Mouse (Mus musculus) cerebellum, adult 11-12 months (tissue): ENCODE measurements at regions not wholly inside any gene's neighbourhood (a gene's known extent, or its start where the extent isn't known, plus 50 kb on each side); places are given as distances from the start of the nearest gene placed in this dataset.

Experiments
- DNase-seq: peaks from one replicate; pipeline ENCODE4 v3.0.0; 2022

DNA sequence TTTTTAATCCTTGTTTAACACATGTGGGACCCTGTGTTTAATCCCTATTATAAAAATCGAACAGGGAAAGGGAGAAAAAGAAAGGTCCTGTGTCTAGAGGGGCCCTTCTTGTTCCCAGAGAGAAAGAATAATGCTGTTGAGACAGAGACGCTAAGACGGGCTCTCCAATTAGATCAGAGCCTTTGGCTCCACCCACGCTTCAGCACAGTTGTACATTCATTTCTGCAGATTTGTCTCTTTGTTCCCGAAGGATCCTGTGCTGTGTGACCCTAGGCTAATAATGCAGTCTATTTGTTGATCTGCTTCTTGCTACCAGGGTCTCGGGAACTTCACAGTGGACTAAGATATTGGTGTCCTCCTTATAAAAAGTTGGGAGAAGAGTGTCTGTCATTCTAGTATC, 92.0 kb downstream of the Cdc5l start:
- DNase-seq, result no peak

DNA sequence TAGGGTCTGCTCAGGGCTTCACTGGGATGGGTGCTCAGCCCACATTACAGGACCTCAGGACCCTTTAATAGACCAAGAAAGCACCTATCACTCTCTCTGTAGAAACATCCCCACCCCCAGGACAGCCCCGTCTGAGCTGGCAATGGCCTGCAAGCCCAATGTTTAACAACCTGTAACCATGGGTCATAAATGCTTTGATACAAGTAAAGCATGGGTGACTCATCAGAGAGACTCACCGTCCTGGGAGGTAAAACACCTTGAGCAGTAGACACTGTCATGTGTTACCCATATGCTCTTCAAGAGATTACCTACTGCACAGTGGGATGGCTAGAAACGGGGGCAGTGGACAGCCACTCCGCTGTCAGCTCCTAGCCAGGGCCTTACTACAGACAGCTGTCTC, 92.7 kb downstream of the Cdc5l start:
- no peak for DNase-seq

DNA sequence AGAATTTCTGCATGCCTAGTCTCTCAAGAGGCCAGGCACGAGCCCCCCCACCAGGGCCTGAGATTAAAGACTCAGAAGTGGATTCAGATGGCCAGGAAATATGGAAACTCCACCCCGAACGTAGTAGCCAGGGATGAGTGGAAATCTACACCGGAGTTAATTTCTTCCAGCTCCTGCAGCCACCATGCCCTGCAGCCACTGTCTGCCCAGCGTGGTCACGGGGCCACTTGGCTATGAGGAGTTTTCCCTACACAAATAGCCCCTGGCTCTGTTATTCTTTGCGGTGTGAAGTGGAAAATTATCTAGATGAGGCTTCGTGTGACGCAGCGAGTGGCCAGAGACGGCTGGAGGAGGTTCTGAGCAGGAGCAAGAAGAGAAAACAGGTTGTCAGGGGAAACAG, 94.3 kb downstream of the Cdc5l start:
- no peak for DNase-seq

DNA sequence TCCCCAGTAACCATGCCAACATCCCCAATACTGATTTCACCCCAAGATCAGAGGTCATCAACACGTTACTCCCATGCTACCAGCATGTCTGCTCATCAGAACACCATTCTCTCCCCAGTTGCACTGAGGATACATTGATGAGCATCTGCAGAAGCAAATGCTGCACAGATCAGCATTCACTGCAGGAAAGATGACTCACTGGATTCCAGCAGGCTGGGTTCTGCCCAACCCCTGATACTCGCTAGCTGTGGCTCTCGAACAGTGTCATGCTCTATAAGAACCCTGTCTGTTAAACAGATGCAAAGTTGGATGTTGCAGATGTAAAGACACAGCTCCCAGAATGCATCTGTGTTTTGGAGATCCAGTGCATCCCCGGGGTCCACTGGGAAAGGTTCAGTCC, 95.5 kb downstream of the Cdc5l start:
- DNase-seq, result no peak

DNA sequence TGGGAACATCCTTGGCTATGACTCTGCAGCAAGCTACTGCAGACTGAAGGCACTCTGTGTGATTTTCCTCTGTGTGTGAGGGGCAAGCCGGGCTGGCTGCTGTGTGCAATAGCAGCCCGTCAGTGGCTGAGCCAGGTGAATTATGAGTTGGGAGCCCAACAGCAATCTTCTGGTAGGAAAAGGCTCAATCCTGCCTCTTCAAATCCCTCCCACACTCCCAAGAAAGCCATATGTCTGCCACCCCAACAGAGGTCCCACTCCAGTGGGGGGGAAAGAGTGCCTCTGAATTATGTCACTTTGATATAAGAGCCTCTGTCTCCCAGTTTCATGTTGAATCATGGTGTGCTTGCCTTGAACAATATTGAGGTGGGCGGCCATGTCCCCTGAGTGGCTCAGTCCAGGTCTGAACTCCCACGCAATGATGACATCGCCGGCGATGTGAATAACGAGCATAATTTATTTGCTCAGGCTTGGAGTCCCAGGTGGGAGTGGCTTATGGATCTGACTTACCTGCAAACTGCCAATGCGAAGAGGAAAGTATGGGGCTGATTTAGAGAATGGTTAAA, 97.9 kb downstream of the Cdc5l start:
- DNase-seq, result no peak

DNA sequence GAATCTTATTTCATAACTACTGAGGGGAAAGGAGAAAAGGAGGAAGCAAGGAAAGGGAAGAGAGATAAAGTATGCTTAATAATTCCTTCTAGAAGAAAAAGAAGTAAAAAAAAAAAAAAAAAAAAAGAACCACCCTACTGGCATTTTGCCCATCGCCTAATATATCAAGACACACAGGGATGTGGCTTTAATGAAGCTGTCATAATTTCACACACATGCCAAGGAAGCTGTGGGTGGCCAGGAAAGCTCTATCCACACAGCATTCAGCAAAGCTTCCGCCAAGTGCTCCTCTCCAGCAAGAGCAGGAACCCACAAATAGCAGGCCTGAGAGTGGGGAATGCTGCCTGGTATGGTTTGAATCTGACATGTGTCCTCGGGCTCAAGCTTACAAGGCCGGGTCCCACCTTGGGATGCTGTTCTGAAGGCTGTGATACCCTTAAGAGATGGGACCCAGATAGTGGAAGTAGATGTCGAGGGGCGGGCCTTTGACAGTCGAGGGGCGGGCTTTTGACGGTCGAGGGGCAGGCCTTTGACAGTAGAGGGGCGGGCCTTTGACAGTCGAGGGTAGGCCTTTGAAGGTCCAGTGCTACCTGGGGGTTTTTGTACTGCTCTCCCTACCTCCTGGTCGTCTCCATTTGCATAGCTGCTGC, 98.7 kb downstream of the Cdc5l start:
- no peak for DNase-seq

DNA sequence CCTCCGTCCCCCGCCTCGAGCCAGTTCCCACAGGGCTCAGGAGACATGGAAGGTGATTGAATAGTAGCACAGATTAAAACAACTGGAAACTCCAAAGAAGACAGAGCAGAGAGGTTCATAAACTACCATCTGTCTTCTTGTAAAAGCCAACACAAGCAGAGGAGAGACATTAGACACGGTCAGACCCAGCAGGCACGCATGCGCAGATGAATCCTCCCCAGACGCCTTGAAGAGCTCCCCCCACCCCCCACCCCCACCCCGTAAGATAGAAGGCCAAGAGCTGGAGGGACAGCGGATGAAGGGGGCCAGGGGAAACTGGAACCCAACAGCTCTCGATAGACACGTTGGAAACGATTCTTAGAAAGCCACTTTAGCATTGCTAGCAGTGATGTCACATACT, 101.2 kb downstream of the Cdc5l start:
- no peak for DNase-seq

DNA sequence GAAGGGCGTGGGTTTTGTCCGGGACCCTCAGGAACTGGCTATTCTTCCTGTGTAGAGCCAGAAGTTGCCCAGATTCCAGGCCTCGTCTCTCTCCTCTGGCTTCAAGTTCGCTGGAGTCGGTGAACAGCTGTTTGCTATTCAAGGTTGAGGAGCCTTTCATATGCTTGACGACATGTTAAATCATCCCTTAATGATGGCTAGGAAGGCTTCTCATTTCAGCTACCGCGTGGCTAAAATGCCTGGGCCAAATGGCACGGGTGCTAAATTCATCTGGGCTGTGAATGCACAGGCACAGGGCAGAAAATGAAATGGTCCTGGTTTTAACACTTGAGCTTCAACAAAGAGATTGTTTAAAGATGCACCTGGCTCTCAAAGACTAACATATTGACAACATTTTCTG, 104.3 kb downstream of the Cdc5l start:
- DNase-seq, result no peak

DNA sequence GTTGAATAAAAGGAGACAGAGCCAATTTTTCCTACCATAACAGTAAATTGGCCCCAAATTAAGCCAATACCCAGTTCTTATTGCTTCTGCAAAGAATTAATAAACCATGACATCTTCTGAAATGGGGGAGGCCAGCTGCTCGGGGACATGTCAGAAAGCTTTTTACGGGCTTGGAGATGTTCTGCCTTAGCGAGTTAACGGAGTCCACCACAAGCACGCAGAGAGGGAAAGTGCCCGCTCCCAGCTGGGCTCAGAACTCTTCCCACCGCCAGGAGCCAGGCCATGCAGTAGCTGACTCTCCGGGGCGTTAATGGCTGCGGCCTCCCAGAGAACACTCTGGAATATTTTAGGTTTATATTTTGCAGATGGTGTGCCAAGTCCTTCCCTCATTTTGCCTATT, 106.8 kb downstream of the Cdc5l start:
- no peak for DNase-seq

DNA sequence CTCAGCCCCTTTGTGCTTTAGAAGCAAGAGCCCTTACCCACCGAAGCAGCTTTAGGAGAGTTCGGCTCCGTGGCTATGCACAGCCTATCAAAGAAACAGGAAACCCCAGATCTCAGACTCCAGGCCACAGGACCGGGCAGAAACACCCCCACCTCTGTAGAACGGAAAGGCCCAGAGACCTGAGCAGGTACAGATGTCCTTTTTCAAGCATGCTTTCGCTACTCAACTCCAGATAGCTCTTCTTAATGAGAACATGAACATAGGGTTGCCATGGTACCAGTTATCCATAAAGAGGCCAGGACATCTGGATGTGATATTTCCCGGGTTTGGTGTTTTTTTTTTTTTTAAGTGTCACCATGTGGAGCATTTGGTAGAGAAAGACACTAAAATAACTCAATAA, 107.4 kb downstream of the Cdc5l start:
- no peak for DNase-seq

DNA sequence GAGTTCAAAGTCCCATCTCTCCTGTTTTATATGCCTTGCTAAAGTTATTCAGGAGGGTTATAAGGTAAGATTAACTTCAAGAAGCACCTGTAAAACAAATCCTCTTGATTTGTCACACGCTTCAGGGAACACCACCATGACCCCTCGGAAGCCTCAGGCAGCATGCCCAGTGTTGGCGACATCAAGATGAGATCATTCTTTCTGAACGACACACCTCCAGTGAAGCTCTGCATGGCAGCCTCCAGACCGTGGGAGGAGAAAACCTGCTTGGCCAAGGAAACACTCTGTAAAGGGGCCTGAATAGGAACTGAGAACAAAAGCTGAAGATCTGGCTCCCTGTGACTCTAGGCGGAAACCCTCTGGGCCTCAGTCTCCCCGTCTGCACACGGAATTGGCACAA, 110.7 kb downstream of the Cdc5l start:
- DNase-seq, result no peak

DNA sequence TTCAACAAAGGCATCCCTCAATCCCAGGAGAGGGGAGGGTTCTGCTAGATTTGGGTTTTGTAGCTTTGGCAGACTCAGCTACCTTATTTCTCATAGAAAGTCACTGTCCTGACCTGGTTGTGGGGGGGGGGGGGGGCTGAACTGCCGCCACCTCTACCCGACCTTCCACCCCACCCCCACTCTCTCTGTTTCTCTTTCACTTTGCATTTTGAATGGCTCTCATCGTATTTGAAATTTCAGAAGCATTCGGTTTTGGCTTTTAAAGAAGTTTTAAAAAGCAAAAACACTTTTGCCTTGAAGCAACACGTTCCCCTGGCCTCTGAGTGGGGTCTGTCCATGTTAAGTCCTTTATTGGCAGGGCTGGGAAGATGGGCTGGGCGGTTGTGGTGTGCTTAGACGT, 113.5 kb downstream of the Cdc5l start:
- DNase-seq, result no peak

DNA sequence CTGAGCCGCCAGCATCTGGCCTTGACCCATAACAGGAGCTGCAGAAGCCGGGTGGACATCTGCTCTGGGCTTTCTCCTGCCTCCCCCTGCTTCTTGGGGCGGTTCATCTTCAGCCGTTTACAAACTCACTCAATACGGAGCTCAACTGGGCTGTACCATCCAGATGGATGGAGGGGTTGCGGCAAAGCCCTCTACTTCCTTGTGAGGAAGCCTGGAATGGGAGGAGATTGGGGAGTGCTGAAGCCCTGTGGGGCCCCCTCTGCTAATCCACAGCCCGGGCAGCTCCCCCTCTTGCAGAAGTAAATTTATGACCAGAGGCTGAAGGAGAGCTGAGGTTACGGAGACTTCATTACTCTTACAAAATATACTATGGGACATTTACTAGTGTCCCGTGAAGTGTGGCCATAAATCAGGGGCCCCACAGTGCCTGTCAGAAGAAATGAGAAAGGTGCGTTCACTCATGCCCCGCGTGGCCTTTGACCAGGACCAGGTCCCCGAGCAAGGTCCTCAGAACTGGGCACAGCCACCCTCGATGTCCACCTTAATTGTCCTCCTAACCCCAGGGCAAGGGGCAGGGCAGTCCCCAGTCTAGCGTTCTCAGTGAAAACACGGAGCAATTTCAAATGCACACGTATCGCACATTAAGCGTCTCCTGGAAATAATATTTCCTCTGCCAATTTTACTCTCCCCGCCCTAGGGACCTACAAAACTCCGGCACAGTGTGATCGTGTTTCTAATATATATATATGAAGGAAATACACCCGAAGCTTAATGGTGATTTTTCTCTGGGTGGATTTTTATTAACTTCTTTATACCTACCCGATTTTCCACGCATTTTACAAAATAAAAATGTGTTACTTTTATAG, 115.1 kb downstream of the Cdc5l start:
- DNase-seq, result no peak

DNA sequence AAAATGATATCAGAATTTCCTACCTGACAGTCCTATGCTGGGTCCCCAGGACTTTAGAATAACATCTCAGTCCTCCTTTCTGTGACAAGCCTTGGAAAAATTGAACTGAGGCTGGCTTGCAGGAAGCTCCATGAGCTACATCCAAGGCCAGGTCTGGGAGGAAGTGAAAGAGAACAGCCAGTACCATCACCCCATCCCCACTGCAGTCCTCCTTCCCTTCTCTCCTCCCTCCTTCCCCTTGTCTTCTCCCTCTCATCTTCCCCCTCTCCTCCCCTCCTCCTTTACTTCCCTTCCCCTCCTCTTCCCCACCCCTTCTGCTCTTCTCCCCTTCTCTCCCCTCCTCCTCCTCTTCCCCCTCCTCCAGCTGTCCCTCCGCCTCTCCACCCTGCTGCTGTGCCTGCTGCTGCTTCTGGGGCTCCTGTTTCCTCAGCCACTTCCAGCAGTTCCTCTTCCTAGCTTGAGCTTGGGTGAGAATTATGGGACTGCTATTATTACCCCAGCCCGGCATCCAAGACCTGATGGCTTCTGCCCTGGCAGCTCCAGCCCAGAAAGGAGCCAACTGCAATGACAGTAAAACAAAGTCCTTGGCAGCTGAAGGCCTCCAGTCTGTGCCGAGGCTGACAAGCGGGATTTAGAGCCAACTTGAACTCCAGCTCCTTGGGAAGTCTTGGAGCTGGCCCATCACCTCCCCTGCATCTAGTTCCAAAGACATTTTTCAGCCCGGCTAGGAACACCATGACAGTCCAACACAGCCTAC, 120.8 kb downstream of the Cdc5l start:
- peak; percentile 87 for DNase-seq

DNA sequence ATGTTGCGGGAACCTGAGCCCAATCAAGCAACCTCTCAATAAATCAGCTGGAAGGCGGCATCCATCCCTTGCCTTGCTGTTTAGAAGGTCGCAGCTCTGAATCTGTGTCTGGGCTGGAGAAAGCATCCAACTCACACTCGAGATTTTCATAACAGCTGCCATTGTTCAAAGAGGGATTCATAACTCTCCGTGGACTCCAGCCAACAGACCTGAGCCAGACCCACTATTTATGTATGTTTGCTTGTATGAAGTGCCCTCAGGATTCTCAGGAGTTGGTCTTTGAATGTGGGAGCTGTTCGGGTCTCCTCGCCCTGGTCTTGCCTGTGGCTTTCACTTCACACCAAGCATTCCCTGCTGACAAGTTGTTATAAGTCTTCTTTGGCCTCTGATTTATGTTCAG, 127.0 kb downstream of the Cdc5l start:
- DNase-seq, result no peak

DNA sequence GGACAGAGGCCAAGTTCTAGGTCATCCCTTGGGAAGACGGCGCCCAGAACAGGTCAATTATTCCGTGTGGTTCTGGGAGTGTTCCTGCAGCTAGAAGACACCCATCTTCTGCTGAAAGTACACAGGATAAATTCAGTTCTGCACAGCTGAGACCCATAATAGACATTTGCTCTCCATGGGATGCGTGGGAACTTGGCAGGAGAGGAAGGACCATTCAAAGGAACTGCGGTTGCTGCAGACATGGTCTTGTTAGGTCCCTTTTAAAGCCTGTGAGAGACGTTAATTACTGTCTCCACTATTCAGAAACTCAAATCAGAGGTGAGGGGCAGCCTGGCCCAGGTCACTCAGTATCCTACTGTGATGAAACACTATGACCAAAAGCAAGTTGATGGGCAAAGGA, 130.4 kb downstream of the Cdc5l start:
- no peak for DNase-seq

DNA sequence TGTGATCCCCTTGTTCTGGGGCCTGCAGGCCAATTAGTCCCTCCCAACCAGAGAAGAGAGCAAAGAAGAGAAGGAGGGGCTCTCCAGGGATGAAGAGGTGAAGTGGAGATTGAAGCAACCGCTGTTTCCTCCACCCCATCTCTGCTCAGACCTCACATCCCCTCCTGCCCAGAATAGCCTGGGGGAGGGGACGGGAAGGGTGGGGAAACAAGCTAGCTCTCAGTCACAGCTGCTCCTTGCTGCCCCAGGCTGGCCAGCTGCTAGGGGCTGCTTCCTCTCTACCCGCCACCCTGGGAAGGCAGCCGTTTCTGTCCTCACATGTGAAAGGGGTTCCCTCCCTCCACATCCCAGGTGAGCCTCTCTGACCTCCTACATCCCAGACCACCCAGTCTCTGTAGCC, 135.2 kb downstream of the Cdc5l start:
- DNase-seq, result no peak

DNA sequence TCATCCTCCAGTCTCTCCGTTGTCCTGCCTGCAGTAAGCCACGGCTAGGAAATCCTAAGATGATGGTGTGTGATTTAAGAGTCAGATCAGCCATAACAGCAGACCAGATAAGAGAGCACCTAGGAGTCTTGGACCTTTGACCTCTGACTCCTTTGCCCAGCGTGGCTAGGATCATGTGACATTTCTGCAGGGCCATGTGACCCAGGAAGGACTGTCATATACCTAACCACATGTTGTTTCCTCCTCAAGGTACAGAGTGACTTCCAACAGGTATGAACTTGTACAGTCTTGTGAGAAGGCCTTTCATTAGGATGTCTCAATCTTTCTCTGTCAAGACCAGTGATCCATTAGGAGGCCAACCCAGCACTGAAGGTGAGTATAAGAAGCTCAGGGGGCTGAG, 135.7 kb downstream of the Cdc5l start:
- no peak for DNase-seq

DNA sequence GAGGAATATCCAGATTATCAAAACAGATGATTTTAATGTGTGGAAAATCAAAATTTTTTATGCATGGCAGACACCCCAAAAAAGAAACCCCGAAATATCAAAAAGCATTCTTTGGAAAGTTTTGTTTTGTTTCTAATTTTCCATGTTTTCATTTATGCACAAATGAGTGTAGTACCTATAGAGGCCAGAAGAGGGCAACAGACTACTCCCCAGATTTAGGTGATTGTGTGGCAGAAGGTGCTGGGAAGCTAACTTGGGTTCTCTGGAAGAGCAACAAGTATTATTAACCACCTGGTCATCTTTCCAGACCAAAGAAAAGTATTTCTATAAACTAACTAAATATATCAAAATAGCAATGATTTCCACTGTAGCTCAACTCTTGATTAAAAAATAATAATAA, 137.2 kb downstream of the Cdc5l start:
- DNase-seq, result no peak

DNA sequence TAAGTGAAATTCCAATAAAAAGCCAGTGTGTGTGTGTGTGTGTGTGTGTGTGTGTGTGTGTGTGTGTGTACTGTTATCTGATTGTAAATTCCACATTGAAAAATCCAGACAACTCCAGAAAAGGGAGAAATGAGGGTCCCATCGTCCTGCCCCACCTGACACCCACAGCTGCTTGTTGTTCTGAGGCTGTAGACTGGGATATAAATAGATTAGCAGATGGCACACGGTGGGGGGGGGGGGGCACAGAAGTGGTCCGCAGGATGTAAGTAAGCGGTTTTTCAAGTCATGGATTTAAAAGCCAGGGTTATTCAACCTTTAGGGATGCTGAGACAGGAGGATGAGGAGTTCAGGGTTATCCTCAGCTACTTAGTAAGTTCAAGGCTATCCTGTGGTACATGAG, 138.7 kb downstream of the Cdc5l start:
- DNase-seq, result no peak

DNA sequence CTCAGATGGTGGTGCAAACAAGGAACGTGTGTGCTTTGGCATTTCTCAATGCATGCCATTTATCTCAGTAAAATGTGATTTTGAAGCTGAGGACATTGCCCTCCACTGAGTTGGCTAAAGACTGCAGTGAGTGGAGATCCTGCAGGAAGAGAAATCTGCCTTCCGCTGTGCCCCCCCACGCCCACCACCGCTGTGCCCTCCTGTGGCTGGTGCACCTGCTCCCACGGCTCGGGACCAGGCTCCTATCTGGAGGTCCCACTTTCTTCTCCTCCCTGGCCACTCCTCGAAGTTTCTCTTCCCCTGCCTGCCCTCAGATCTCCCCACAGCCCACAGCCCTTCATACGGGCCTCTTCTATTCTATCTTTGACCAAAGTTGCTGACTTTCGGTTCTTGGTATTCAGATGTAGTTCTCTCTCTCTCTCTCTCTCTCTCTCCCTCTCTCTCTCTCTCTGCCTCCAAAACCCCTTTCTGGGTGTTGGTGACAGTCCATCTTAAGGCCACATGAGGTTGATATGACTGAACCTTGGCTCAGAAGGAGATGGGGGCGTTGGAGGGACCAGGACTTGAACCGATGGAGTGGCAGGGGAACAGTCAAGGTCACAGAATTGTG, 139.2 kb downstream of the Cdc5l start:
- no peak for DNase-seq

DNA sequence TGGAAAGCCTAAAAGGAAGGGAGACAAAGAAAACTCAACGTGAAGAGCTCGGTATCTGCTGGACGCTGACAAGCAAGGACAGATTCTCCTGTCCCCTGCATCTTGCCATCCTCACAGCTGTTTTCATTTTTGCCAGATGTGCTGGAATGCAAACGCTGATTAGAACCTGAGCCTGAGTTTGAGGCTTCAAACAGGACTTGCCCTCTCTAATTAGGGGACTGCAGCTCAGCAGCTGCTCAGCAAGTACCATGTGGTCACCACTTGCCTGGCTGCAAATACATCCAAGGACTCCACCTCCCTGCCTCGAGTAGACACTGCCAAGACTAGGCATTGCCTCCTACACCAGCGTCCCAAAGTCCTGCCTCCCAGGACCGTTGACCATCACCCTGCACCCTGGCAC, 140.7 kb downstream of the Cdc5l start:
- DNase-seq, result no peak

DNA sequence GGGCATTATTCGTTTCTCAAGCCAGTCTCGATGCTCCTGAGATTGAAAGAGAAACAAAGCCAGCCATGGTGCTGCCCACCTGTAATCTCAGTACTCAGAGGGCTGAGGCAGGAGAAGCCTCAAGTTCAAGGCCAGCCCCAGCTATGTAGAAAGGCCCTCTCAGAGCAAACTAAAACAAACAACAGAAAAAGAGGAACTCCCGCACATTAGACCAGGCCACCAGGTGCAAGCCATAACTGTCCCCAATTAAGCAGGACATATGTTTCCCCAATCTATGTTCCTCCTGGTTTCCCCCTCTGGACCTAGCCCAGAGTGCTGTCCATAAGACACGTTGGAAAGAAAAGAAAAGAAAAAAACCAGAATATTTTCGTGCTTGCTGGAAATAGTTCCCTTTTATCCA, 142.5 kb downstream of the Cdc5l start:
- DNase-seq, result no peak
